Mouse (Mus musculus) left cerebral cortex, postnatal 36 days (tissue): ENCODE data around the gene Plekhb2. TPM values are rescaled to one million over a fixed set of nuclear protein-coding genes. Genes with fewer than 3 reads are reported as not detected.

Experiments
- total RNA-seq, 2 experiments: library from RNA; stranded (reverse); gene quantifications; 2 replicates each; pipeline ENCODE4 v1.2.3; 2021

Gene Plekhb2
- total RNA-seq, 2 experiments from 2014 or later = 246 to 270 TPM

Other genes starting within 250 kb of the Plekhb2 start
- 100 to 1,000 TPM; 247 to 252 TPM for gene Fam168b, start 6.9 kb upstream of the Plekhb2 start, total RNA-seq